Mouse (Mus musculus) heart, embryonic 13.5 days (tissue): ENCODE data around the gene Tuba8. TPM values are rescaled to one million over a fixed set of nuclear protein-coding genes. Genes with fewer than 3 reads are reported as not detected.

Source experiments
- ATAC-seq: fragments of 200-750 bp; cut with Nextera tagmentation; 2 replicates; pipeline ENCODE4 v1.8.0; 2017; ENCODE audit warnings: moderate TSS enrichment; ENCODE audit not compliant: insufficient number of reproducible peaks, low FRiP score, low TSS enrichment; ENCODE audit errors: extremely low read depth
- H3K27ac ChIP-seq: fragments of 300-500 bp; sonication (generic); replicated peaks from 2 replicates; pipeline ENCODE4 v1.5.1; 2015; ENCODE audit warnings: moderate library complexity, mild to moderate bottlenecking, inconsistent platforms
- H3K27me3 ChIP-seq: fragments of 300-500 bp; sonication (generic); replicated peaks from 2 replicates; pipeline ENCODE4 v1.6.1; 2015; ENCODE audit warnings: mild to moderate bottlenecking, inconsistent platforms
- H3K36me3 ChIP-seq: fragments of 300-500 bp; sonication (generic); 2 replicates; pipeline ENCODE4 v1.6.1; 2015; ENCODE audit warnings: mild to moderate bottlenecking, inconsistent platforms
- H3K4me1 ChIP-seq: fragments of 300-500 bp; sonication (generic); 2 replicates; pipeline ENCODE4 v1.6.1; 2015; ENCODE audit warnings: inconsistent platforms
- H3K4me2 ChIP-seq: fragments of 300-500 bp; sonication (generic); 2 replicates; pipeline ENCODE4 v1.6.1; 2015; ENCODE audit warnings: inconsistent platforms, mild to moderate bottlenecking, moderate library complexity
- H3K4me3 ChIP-seq: fragments of 300-500 bp; sonication (generic); 2 replicates; pipeline ENCODE4 v1.5.1; 2015; ENCODE audit warnings: moderate library complexity, mild to moderate bottlenecking, inconsistent platforms
- H3K9ac ChIP-seq: fragments of 300-500 bp; sonication (generic); 2 replicates; pipeline ENCODE4 v1.6.1; 2015; ENCODE audit warnings: inconsistent platforms, mild to moderate bottlenecking, moderate library complexity
- H3K9me3 ChIP-seq: fragments of 300-500 bp; sonication (generic); 2 replicates; pipeline ENCODE4 v1.6.1; 2016; ENCODE audit warnings: inconsistent platforms
- WGBS: fragments of 180-500 bp; shearing (Covaris S2); methylation state at CpG from one replicate; pipeline ENCODE4 v1.1.7; 2015; ENCODE audit warnings: mixed read lengths; 5-methylcytosine and 5-hydroxymethylcytosine counted together
- polyA plus RNA-seq: library from polyadenylated mRNA; unstranded; fragments of >200 nt; fragmentation: Nextera tagmentation; extraction: Ambion mirVana; gene quantifications from 2 replicates; pipeline ENCODE4 v1.2.1, GENCODE M21; 2015

Gene Tuba8
- polyA plus RNA-seq, 1 experiment from 2014 or later, result 0.31 TPM

GRCm38 (mm10) chr6:121238209-121238608, 27.7 kb downstream of the Tuba8 start:
- no peak overlapping the region for H3K9ac ChIP-seq
- 83% methylated on average over 4 of the region's 4 CpGs for WGBS

GRCm38 (mm10) chr6:121241780-121242179, 31.3 kb downstream of the Tuba8 start:
- no peak overlapping the region for H3K9ac ChIP-seq
- no peak overlapping the region for H3K4me2 ChIP-seq
- H3K27me3 ChIP-seq, result peaks cover 28% of the 10 kb centered on the region
- peaks cover 6% of the 10 kb centered on the region for H3K4me1 ChIP-seq
- no peak overlapping the region for H3K4me3 ChIP-seq
- 84% methylated on average over 2 of the region's 2 CpGs for WGBS
- H3K9me3 ChIP-seq, result no peaks in the 10 kb centered on the region
- no peak for ATAC-seq
- no peak overlapping the region for H3K27ac ChIP-seq
- no peaks in the 10 kb centered on the region for H3K36me3 ChIP-seq

More at GRCm38 (mm10) chr6:121238209-121238608, 27.7 kb downstream of the Tuba8 start:
- Histone ChIP-seq H3K36me3 (no peaks in the 10 kb centered on the region), H3K9me3 (no peaks in the 10 kb centered on the region), H3K4me2 (no peak overlapping the region), H3K4me1 (no peaks in the 10 kb centered on the region), H3K27me3 (peaks cover 16% of the 10 kb centered on the region), H3K27ac (no peak overlapping the region), H3K4me3 (no peak overlapping the region)
- ATAC-seq, result no peak

- Histone ChIP-seq H3K27ac (no peak overlapping the region), H3K4me2 (no peak overlapping the region), H3K4me1 (peaks cover 6% of the 10 kb centered on the region), H3K9ac (no peak overlapping the region), H3K36me3 (no peaks in the 10 kb centered on the region), H3K9me3 (no peaks in the 10 kb centered on the region), H3K27me3 (peaks cover 35% of the 10 kb centered on the region), H3K4me3 (no peak overlapping the region)
- ATAC-seq, result no peak
- WGBS, result 23% methylated on average over 10 of the region's 10 CpGs
Measured at GRCm38 (mm10) chr6:121243161-121243560, 32.7 kb downstream of the Tuba8 start.

- Histone ChIP-seq H3K27ac (no peak within 1 kb of the TSS), H3K4me2 (peak within 1 kb of the TSS; percentile 82), H3K27me3 (peaks cover 35% of the 10 kb centered on the region), H3K9ac (peak within 1 kb of the TSS; percentile 82), H3K4me3 (peak within 1 kb of the TSS; percentile 78), H3K36me3 (no peaks in the 10 kb centered on the region), H3K9me3 (no peaks in the 10 kb centered on the region), H3K4me1 (peaks cover 6% of the 10 kb centered on the region)
- peak; percentile 83 for ATAC-seq
- WGBS, result 5% methylated on average over 34 of the region's 35 CpGs
Measured at GRCm38 (mm10) chr6:121245127-121246036, 34.9 kb downstream of the Tuba8 start, which contains the start of gene Usp18. Gene Usp18 (plus strand): TSS chr6:121245906.

GRCm38 (mm10) chr6:121246037-121246361, 35.5 kb downstream of the Tuba8 start:
- ATAC-seq, result no peak
- no peaks in the 10 kb centered on the region for H3K36me3 ChIP-seq
- no peaks in the 10 kb centered on the region for H3K9me3 ChIP-seq
- peaks cover 33% of the 10 kb centered on the region for H3K27me3 ChIP-seq
- peak overlapping the region; percentile 78 for H3K4me3 ChIP-seq
- WGBS, result 14% methylated on average over 4 of the region's 4 CpGs
- peak overlapping the region; percentile 82 for H3K9ac ChIP-seq
- peak overlapping the region; percentile 82 for H3K4me2 ChIP-seq
- peaks cover 6% of the 10 kb centered on the region for H3K4me1 ChIP-seq
- no peak overlapping the region for H3K27ac ChIP-seq

- no peak for ATAC-seq
- Histone ChIP-seq H3K9ac (no peak overlapping the region), H3K36me3 (no peaks in the 10 kb centered on the region), H3K27me3 (peaks cover 14% of the 10 kb centered on the region), H3K9me3 (no peaks in the 10 kb centered on the region), H3K27ac (no peak overlapping the region), H3K4me1 (peaks cover under 1% of the 10 kb centered on the region; the same call in 1 of the 2 replicates), H3K4me3 (no peak overlapping the region), H3K4me2 (no peak overlapping the region)
- WGBS, result 69% methylated on average over 1 of the region's 1 CpGs
Measured at GRCm38 (mm10) chr6:121250406-121250805, 39.9 kb downstream of the Tuba8 start.

- WGBS, result 53% methylated on average over 5 of the region's 5 CpGs
- H3K4me3 ChIP-seq, result no peak overlapping the region
- no peak overlapping the region for H3K27ac ChIP-seq
- H3K27me3 ChIP-seq, result peaks cover 14% of the 10 kb centered on the region
- H3K9me3 ChIP-seq, result no peaks in the 10 kb centered on the region
- H3K9ac ChIP-seq, result no peak overlapping the region
- H3K4me2 ChIP-seq, result no peak overlapping the region
- no peaks in the 10 kb centered on the region for H3K36me3 ChIP-seq
- peaks cover 5% of the 10 kb centered on the region; the same call in 1 of the 2 replicates for H3K4me1 ChIP-seq
- ATAC-seq, result no peak
Measured at GRCm38 (mm10) chr6:121251256-121251655, 40.8 kb downstream of the Tuba8 start.

- Histone ChIP-seq H3K27me3 (no peaks in the 10 kb centered on the region), H3K9me3 (peaks cover 5% of the 10 kb centered on the region), H3K4me1 (peaks cover 3% of the 10 kb centered on the region; the same call in 1 of the 2 replicates), H3K27ac (no peak overlapping the region), H3K4me3 (no peak overlapping the region), H3K9ac (no peak overlapping the region), H3K36me3 (no peaks in the 10 kb centered on the region), H3K4me2 (no peak overlapping the region)
- WGBS, result 27% methylated on average over 9 of the region's 9 CpGs
- no peak for ATAC-seq
Measured at GRCm38 (mm10) chr6:121260548-121260947, 50.1 kb downstream of the Tuba8 start.

GRCm38 (mm10) chr6:121261233-121261632, 50.7 kb downstream of the Tuba8 start:
- H3K4me1 ChIP-seq, result no peaks in the 10 kb centered on the region
- no peak overlapping the region for H3K9ac ChIP-seq
- no peak for ATAC-seq
- 56% methylated on average over 8 of the region's 8 CpGs for WGBS
- no peaks in the 10 kb centered on the region for H3K36me3 ChIP-seq
- no peak overlapping the region for H3K4me2 ChIP-seq
- no peak overlapping the region for H3K27ac ChIP-seq
- H3K9me3 ChIP-seq, result peaks cover 5% of the 10 kb centered on the region
- no peaks in the 10 kb centered on the region for H3K27me3 ChIP-seq
- no peak overlapping the region for H3K4me3 ChIP-seq

- no peak overlapping the region for H3K4me3 ChIP-seq
- 87% methylated on average over 10 of the region's 10 CpGs for WGBS
- H3K27me3 ChIP-seq, result no peaks in the 10 kb centered on the region
- no peak overlapping the region for H3K9ac ChIP-seq
- no peaks in the 10 kb centered on the region for H3K4me1 ChIP-seq
- no peak for ATAC-seq
- no peak overlapping the region for H3K4me2 ChIP-seq
- H3K9me3 ChIP-seq, result peaks cover 5% of the 10 kb centered on the region
- no peak overlapping the region for H3K27ac ChIP-seq
- H3K36me3 ChIP-seq, result no peaks in the 10 kb centered on the region
Measured at GRCm38 (mm10) chr6:121262004-121262403, 51.5 kb downstream of the Tuba8 start.

GRCm38 (mm10) chr6:121262496-121262895, 52.0 kb downstream of the Tuba8 start:
- Histone ChIP-seq H3K27ac (no peak overlapping the region), H3K36me3 (no peaks in the 10 kb centered on the region), H3K9ac (no peak overlapping the region), H3K9me3 (peaks cover 4% of the 10 kb centered on the region), H3K4me1 (no peaks in the 10 kb centered on the region), H3K27me3 (no peaks in the 10 kb centered on the region), H3K4me3 (no peak overlapping the region), H3K4me2 (no peak overlapping the region)
- 84% methylated on average over 11 of the region's 11 CpGs for WGBS
- ATAC-seq, result no peak

- no peaks in the 10 kb centered on the region for H3K9me3 ChIP-seq
- H3K4me2 ChIP-seq, result no peak overlapping the region
- H3K4me3 ChIP-seq, result no peak overlapping the region
- no peak overlapping the region for H3K27ac ChIP-seq
- H3K27me3 ChIP-seq, result no peaks in the 10 kb centered on the region; the same call in 1 of the 2 replicates
- H3K36me3 ChIP-seq, result no peaks in the 10 kb centered on the region
- no peak overlapping the region for H3K9ac ChIP-seq
- ATAC-seq, result no peak
- WGBS, result 71% methylated on average over 6 of the region's 6 CpGs
- no peaks in the 10 kb centered on the region for H3K4me1 ChIP-seq
Measured at GRCm38 (mm10) chr6:121270156-121270555, 59.7 kb downstream of the Tuba8 start.
